Mouse (Mus musculus) megakaryocyte-erythroid progenitor cell, adult 5-6 weeks (primary cell): Measurements from ENCODE around the gene Cmah. TPM values are rescaled to one million over a fixed set of nuclear protein-coding genes. Genes with fewer than 3 reads are reported as not detected.

Source experiments
- ATAC-seq: replicated peaks from 2 replicates; pipeline ENCODE4 v1.8.0; 2016; ENCODE audit warnings: mild to moderate bottlenecking, inconsistent platforms; ENCODE audit not compliant: severe bottlenecking, poor library complexity, low FRiP score, low TSS enrichment
- total RNA-seq, 2 experiments: library from RNA; stranded (forward) in 1 of 2; stranded (reverse) in 1 of 2; fragments of 200-1000, 215-1000 nt in 1 of 2; fragments of >200 nt in 1 of 2; fragmentation: Nextera tagmentation in 1 of 2; gene quantifications; 2 replicates each; pipeline ENCODE4 v1.2.3; 2014 to 2017

Cmah gene
- total RNA-seq, 2 experiments from 2014 or later, result 3.0 to 3.3 TPM

DNA sequence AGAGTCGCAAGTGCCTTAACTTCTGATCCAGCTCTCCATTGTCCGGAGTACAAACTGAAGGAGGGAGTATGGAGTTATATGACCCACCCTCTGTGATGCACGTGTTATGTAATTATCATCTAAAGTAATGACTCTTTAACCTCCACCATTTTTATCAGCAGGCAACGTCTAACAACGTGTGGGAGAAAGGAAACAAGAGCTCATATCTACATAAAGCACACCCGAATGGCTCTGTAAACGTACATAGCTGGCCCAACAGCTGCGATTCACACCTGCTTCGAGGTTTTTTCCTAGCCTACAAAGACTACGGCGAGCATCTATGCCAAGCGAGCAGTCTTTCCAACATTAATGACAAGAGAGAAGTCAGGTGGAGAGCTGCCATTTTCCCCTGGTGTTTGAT is 169.8 kb downstream of the Cmah start:
- peak; percentile 69 for ATAC-seq

DNA sequence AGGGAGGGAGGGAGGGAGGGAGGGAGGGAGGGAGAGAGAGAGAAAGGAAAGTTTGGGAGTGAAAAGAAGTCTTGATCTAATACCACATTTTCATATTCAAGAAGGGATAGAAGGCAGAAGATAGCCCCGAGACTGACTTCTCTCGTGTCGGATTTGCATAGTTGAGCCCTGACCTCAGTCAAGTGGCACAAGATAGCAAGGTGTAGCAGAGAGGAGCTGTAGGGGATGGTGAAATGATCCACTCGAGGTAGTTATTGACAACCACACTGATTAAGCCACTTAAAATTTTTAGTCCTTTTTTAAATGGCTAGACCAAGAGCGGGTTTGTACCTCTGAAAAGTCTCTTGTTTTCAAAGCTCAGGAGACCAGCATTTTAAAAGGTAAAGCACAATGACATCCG is 171.1 kb downstream of the Cmah start:
- no peak for ATAC-seq

DNA sequence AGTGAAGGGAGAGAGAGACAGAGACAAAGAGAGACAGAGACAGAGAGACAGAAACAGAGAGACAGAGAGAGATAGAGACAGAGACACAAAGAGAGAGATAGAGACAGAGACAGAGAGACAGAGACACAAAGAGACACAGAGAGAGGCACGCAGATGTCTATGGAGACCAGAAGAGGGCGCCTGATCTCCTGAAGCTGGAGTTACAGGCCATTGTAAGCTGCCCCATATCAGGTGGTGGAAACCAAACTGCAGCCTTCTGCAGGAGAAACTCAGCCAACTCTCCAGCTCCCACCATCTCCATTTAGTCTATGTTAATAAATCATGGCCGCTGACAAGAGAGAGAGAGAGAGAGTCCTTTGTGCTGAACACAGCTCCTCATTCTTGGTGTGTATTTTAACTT is 172.3 kb downstream of the Cmah start:
- ATAC-seq, result 0 out of 2 replicates have a peak, but pooled peaks have one; percentile 23

GRCm38 (mm10) chr13:24501179-24501905 is 174.1 kb downstream of the Cmah start:
- peak; percentile 41; the same call in 1 of the 2 replicates for ATAC-seq

DNA sequence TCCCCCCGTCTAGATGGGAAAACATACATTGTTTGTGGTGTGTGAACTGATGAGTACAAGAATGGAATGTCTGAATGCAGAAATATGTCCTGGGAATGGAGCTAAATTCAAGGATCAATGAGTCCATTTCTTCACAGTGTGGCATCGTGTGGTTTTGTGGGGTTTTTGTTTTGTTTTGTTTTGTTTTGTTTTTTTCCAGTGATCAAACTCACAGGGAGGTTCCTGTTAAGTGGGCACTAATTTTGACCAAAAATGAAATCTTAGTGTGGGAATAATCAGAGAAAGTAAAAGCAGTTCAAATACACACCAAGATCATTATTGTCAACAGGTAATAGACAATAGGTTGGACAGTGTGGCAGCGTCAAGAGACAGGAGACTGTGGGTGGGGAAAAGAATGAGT is 174.7 kb downstream of the Cmah start:
- no peak for ATAC-seq

DNA sequence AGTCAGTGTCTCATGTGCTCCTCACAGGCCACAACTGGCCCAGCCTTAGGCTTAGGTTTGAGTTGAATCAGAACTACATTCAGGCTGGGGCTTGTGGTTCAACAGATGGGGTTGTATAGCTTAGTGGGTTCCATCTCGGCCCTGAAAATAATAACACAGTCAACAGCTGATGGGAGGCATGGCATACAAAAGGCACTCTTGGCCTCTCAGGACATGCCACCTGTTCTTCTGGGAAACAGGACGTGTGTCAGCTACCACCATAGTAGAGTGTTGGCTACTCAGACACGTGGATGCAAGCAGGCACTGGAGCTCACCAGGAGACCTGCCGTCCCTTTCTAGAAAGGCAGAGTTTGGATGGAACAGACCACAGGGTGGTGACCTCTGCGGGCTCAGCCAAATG is 178.6 kb downstream of the Cmah start:
- no peak for ATAC-seq

DNA sequence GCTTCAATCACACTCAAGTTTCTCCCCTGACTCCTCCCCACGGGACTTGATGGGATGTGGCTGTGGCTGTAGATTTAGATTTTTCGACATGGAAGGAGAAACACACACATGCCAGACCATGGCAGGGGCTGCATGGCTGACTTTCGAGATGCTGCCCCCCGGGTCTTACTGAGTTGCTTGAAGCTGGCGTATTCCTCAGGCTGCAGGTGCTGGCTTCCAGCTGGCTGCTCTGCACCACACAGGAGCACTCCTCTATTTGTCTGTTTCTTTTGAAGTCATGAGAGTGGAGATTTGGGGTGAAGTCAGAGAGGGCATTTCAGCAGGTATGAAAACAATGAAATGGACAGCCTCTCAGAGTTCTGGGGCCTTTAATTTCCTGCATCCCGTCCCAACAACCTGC is 180.0 kb downstream of the Cmah start:
- no peak for ATAC-seq

DNA sequence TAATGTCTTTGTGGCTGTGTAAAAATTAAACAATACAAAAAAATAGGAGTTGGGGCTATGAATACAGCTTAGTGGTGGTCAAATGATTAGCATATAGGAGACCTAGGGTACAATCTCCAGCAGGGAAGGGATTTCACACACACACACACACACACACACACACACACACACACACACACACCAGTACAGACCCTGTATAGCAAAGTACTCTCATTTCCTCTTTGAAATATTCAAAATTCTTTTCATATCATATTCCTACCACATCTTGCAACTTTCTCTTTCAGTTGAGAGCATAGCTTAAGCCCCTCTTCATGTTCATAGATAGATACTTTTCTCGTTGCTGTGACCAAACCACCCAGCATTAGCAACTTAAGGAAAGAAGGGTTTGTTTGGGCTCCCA is 181.7 kb downstream of the Cmah start:
- ATAC-seq, result no peak

DNA sequence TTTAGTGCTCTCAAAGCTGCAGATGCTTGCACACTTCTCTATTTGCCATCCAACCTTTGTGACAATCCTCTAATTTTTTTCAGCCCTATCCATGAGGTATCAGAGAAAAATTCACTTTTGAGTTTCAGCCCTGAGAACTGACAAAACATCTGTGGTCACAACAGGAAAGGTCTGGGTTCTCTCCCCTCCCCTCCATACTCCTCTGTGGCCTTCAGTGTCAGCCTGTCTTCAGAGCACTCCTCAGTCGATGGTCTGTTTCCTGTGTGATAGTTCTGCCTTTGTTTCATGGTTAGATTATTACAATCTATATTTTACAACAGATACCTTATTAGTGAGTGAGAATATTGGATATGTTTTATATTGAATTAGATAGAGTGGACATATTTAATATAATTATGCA is 184.2 kb downstream of the Cmah start:
- no peak for ATAC-seq

GRCm38 (mm10) chr13:24511932-24512520 is 184.8 kb downstream of the Cmah start:
- no peak for ATAC-seq

GRCm38 (mm10) chr13:24513717-24514116 is 186.5 kb downstream of the Cmah start:
- no peak for ATAC-seq

- peak; percentile 46 for ATAC-seq
Measured at GRCm38 (mm10) chr13:24515101-24515675, 188.0 kb downstream of the Cmah start.

DNA sequence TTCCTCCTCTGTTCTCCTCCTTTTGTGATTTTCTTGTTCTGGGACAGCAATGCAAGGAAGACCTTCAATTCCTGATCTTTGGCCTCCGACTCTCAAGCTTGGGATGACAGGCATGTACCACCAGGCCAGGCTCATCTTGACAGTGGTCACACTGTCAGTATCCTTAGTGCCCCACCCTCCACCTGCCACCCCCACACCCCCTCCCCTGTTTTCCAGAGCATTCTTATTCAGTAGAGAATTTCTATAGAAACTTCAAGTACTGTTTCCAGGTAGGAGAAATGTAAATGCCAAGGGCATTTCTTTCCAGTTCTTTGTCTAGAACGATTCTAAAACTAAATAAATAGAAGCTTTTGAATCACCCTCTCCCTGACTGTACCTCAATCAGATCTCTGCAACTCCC is 190.6 kb downstream of the Cmah start:
- ATAC-seq, result no peak

- no peak for ATAC-seq
Measured at GRCm38 (mm10) chr13:24518887-24519286, 191.7 kb downstream of the Cmah start.

- no peak for ATAC-seq
Measured at GRCm38 (mm10) chr13:24519976-24520647, 192.9 kb downstream of the Cmah start.

- no peak for ATAC-seq
Measured at GRCm38 (mm10) chr13:24520796-24521195, 193.6 kb downstream of the Cmah start.

DNA sequence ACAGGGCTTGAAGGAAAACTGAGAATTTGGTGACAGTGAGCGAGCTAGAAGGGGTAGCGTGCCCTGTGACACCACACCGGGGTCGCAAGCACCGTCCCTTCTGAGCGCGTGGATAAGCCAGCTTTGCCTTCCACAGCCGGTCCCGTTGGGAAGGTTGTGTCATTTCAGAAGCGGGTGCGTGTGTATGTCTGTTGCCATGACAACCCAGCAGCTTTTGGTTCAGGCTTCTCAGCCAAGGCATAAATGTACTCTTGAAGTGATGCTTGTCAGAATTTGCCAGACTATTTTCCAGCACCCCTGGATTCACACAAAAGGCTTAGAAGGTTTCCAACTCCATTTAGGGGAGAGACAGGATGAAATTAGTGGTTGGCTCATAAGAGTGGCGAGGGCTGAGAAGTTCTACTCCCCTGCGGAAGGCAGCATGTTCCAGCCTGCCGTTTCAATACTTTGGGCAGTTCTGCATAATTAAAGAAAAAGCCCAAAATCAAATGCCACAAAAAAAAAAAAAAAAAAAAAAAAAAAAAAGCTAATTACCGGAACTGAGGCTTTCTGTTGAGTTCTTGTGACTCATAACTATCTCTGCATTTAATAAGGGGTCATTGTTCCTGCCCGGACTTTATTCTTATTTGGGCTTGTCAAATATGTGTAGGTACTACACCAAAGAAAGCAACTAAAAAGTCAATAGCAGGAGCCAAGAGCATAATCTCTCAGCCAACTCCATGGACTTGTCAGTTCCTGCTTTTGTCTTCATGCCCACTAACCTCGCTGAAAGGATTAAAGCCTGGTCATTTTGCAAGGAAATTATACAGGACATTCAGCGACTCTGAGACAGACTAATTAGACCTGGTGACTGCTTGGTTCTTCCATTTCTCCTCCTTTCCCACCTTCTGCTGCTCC is 194.5 kb downstream of the Cmah start:
- no peak for ATAC-seq

DNA sequence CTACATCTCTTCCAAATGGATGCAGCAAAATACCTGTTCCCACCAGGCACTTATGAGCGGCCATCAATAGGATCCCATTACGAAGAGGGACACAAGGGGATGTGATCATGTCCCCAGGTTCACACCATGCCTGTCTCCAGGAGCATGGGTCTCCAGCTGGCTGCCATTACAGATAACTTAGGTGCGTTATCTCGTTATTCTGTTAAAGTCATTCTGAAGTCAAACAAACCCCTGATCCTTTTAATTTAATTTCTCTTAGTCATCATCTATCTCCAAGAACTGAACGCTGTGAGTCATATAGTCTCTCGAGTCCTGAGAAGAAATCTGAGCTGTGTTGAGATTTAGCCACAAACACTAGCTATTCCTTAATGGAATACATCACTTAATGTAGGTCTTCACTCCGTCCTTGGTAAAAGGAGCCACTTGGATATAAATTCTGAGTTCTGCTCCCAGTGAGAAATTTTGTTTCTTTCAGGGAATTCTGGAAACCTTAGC is 195.2 kb downstream of the Cmah start:
- ATAC-seq, result no peak

- no peak for ATAC-seq
Measured at GRCm38 (mm10) chr13:24523587-24524221, 196.5 kb downstream of the Cmah start.
